Mouse (Mus musculus): ENCODE results near the gene Lpcat2b. TPM values are rescaled to one million over a fixed set of nuclear protein-coding genes. Genes with fewer than 3 reads are reported as not detected.
A peak's percentile ranks its signal among the peaks of the same experiment; 100 is the strongest.
"Not testable (repeated sequence)": the region's sequence is repeated elsewhere in the genome, so short reads cannot be mapped to it uniquely, and the experiment has no call there.

Lpcat2b gene
- not detected in 2 replicates for polyA plus RNA-seq (2012; rRNA removed)

GRCm38 (mm10) chr5:107431249-107431648, at the start of gene Lpcat2b:
Gene Lpcat2b (plus strand): TSS chr5:107431549.
- DNase-seq (ENCODE audit: low spot score), result no peak

GRCm38 (mm10) chr5:107386448-107386847, 44.9 kb upstream of the Lpcat2b start:
- not testable (repeated sequence) for DNase-seq (ENCODE audit: low spot score)

- DNase-seq (ENCODE audit: low spot score), result no peak
Observed at GRCm38 (mm10) chr5:107387788-107388187, 43.6 kb upstream of the Lpcat2b start.

GRCm38 (mm10) chr5:107389373-107389772, 42.0 kb upstream of the Lpcat2b start:
- no peak for DNase-seq (ENCODE audit: low spot score)

GRCm38 (mm10) chr5:107394437-107394836, 36.9 kb upstream of the Lpcat2b start:
- DNase-seq (ENCODE audit: low spot score), result no peak

- DNase-seq (ENCODE audit: low spot score), result no peak
Observed at GRCm38 (mm10) chr5:107402436-107402835, 28.9 kb upstream of the Lpcat2b start, which contains the start of gene Ephx4. Gene Ephx4 (plus strand): TSS chr5:107402736.

- peak; percentile 23 for DNase-seq (ENCODE audit: low spot score)
Observed at GRCm38 (mm10) chr5:107403011-107403946, 28.1 kb upstream of the Lpcat2b start.

- no peak for DNase-seq (ENCODE audit: low spot score)
Observed at GRCm38 (mm10) chr5:107403947-107404684, 27.2 kb upstream of the Lpcat2b start.

GRCm38 (mm10) chr5:107405361-107405760, 26.0 kb upstream of the Lpcat2b start:
- no peak for DNase-seq (ENCODE audit: low spot score)

- DNase-seq (ENCODE audit: low spot score), result no peak
Observed at GRCm38 (mm10) chr5:107410305-107410704, 21.0 kb upstream of the Lpcat2b start.

GRCm38 (mm10) chr5:107411326-107411725, 20.0 kb upstream of the Lpcat2b start:
- no peak for DNase-seq (ENCODE audit: low spot score)

GRCm38 (mm10) chr5:107412285-107412684, 19.1 kb upstream of the Lpcat2b start:
- no peak for DNase-seq (ENCODE audit: low spot score)

GRCm38 (mm10) chr5:107415098-107415497, 16.3 kb upstream of the Lpcat2b start:
- no peak for DNase-seq (ENCODE audit: low spot score)

- no peak for DNase-seq (ENCODE audit: low spot score)
Observed at GRCm38 (mm10) chr5:107421676-107422075, 9.7 kb upstream of the Lpcat2b start.

- DNase-seq (ENCODE audit: low spot score), result no peak
Observed at GRCm38 (mm10) chr5:107434001-107434400, 2.7 kb downstream of the Lpcat2b start.

- no peak for DNase-seq (ENCODE audit: low spot score)
Observed at GRCm38 (mm10) chr5:107436185-107436584, 4.8 kb downstream of the Lpcat2b start.

GRCm38 (mm10) chr5:107436587-107437209, 5.3 kb downstream of the Lpcat2b start:
- DNase-seq (ENCODE audit: low spot score), result no peak

GRCm38 (mm10) chr5:107437464-107438281, 6.3 kb downstream of the Lpcat2b start, which contains the start of gene Btbd8:
Gene Btbd8 (plus strand): TSS chr5:107437997.
- DNase-seq (ENCODE audit: low spot score), result peak; percentile 91

GRCm38 (mm10) chr5:107438353-107438752, 7.0 kb downstream of the Lpcat2b start:
- no peak for DNase-seq (ENCODE audit: low spot score)

- DNase-seq (ENCODE audit: low spot score), result no peak
Observed at GRCm38 (mm10) chr5:107441881-107442280, 10.5 kb downstream of the Lpcat2b start.

GRCm38 (mm10) chr5:107444251-107444650, 12.9 kb downstream of the Lpcat2b start:
- DNase-seq (ENCODE audit: low spot score), result no peak
